Mouse (Mus musculus): ENCODE data around the gene Fkbp11. TPM values are rescaled to one million over a fixed set of nuclear protein-coding genes. Genes with fewer than 3 reads are reported as not detected.
A peak's percentile ranks its signal among the peaks of the same experiment; 100 is the strongest.

Gene Fkbp11
- total and polyA plus RNA-seq, 2 experiments from 2014 or later, result 4.3 to 22.0 TPM

DNA sequence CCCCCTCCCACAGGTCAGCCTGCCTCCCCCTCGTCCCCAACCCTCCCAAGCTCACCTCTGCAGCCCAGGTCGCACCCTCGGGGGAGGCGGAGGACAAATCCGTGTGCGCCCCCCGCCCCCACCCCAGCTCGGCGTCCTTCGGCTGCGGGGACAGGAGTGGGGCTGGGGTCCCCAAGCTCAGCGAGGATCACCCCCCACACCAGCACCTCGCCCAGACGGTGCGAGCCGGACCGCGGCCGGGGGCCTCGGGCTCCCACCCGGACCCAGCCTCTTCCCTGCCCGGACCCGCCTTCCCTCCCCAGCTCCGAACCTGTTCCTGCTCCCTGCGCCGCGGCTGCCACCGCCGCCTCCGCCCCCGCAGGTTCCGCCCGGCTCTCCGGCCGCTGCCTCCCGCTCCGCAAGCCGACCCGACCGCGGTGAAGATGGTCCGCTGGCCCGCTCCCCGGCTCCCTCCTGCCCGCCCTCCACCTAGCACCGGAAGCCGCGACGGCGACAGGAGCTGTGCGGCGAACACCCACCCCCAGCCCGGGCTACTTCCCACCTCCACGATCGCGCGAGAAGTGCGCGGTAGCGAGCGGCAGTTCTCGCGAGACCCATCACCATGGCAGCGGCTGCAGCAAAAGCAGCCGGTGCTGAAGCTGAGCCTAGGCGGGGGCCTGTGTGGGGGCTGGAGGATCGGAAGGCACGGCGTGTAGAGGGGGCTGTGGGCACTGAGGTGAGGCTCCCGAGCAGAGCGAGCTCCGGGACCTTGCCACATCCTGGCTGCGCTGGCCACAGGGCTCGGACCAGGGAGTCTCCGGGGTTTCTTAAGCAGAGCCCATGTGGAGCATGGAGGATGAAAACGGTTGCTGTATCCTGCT lies 34.9 kb upstream of the Fkbp11 start, which contains the start of gene Arf3:
Gene Arf3, minus strand, starts transcription at position 545 of the 860 bp plus-strand sequence.
- DNase-seq (ENCODE audit: low spot score), result peak; percentile 92
- under 1% methylated on average over 67 of the region's 76 CpGs for WGBS
- peak within 1 kb of the TSS; percentile 95 for H3K4me2 ChIP-seq (ENCODE audit: low read depth, low read length)
- H3K27ac ChIP-seq (ENCODE audit: low read depth), result peak within 1 kb of the TSS; percentile 63
- no peaks in the 10 kb centered on the region; the same call in 1 of the 2 replicates for H3K36me3 ChIP-seq (replicated peaks; ENCODE audit: control insufficient read depth, insufficient read depth, low read length)
- peak; percentile 91 for TF ChIP-seq EP300 (IDR thresholded peaks at IDR 0.05; ENCODE audit: low read depth)
- no peak for TF ChIP-seq CTCF (IDR thresholded peaks at IDR 0.05; ENCODE audit: low read depth)
- peak within 1 kb of the TSS; percentile 86 for H3K4me3 ChIP-seq (ENCODE audit: low read depth, low read length)
- ATAC-seq (ENCODE audit: insufficient read depth, low read depth), result peak; percentile 96
- no peaks in the 10 kb centered on the region for H3K9me3 ChIP-seq (replicated peaks; ENCODE audit: control insufficient read depth, low read length)
- peak within 1 kb of the TSS; percentile 76 for H3K9ac ChIP-seq (replicated peaks; ENCODE audit: low read depth, low read length)
- H3K27me3 ChIP-seq (ENCODE audit: control insufficient read depth, insufficient read depth, low read length), result 0 out of 2 replicates have a peak, but pooled peaks cover 5% of the 10 kb centered on the region
- peaks cover 8% of the 10 kb centered on the region; the same call in 1 of the 2 replicates for H3K4me1 ChIP-seq (ENCODE audit: control insufficient read depth, insufficient read depth)

DNA sequence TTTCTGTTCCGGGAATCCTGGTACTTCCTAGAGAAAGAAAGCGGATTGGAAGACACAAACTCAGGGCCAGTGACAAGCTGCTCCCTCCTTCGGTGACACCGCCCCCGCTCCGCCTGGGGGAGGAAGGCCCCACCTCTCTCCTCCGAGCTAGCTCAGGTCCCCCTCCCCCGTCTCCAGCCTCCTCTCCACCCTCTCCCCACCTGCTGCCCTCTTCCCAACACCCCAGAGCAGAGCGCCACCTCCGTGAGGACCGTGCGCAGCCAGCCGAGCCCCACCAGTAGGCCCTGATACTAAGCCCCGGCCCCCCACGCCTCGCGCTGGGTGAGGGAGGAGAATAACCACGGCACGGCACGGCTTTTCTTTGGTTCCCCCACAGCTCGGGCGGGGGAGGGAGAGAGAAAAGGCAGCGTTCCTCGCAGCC lies 34.2 kb upstream of the Fkbp11 start:
- Histone ChIP-seq H3K9ac (replicated peaks; ENCODE audit: low read depth, low read length) (peak overlapping the region; percentile 76), H3K4me3 (ENCODE audit: low read depth, low read length) (peak overlapping the region; percentile 86), H3K4me1 (ENCODE audit: control insufficient read depth, insufficient read depth) (peaks cover 8% of the 10 kb centered on the region; the same call in 1 of the 2 replicates), H3K27ac (ENCODE audit: low read depth) (peak overlapping the region; percentile 63), H3K4me2 (ENCODE audit: low read depth, low read length) (peak overlapping the region; percentile 95), H3K9me3 (replicated peaks; ENCODE audit: control insufficient read depth, low read length) (no peaks in the 10 kb centered on the region), H3K27me3 (ENCODE audit: control insufficient read depth, insufficient read depth, low read length) (0 out of 2 replicates have a peak, but pooled peaks cover 4% of the 10 kb centered on the region), H3K36me3 (replicated peaks; ENCODE audit: control insufficient read depth, insufficient read depth, low read length) (no peaks in the 10 kb centered on the region; the same call in 1 of the 2 replicates)
- ATAC-seq (ENCODE audit: insufficient read depth, low read depth), result peak; percentile 49
- TF ChIP-seq EP300 (IDR thresholded peaks at IDR 0.05; ENCODE audit: low read depth) (no peak), CTCF (IDR thresholded peaks at IDR 0.05; ENCODE audit: low read depth) (no peak)
- peak; percentile 67 for DNase-seq (ENCODE audit: low spot score)
- WGBS, result under 1% methylated on average over 21 of the region's 24 CpGs

DNA sequence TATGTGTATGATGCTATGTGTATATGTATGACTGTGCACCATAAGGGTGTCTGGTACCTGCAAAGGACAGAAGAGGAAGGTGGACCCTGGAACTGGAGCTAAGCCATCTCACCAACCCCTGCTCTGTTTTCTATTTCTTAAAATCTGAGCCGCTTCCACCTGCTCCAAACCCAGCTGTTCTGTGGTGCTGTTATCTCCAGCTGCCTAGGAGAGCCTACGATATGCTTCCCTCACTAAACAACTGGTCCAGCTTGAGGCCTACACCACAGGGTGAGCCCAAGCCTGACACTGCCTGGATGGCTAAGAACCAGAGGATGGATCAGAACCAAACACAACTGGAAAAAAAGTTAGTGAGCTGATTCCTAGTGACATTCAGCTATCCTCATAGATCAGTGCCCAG lies 26.1 kb upstream of the Fkbp11 start:
- 72% methylated on average over 2 of the region's 2 CpGs for WGBS
- H3K4me3 ChIP-seq (ENCODE audit: low read depth, low read length), result no peak overlapping the region
- H3K9ac ChIP-seq (replicated peaks; ENCODE audit: low read depth, low read length), result no peak overlapping the region
- no peaks in the 10 kb centered on the region for H3K9me3 ChIP-seq (replicated peaks; ENCODE audit: control insufficient read depth, low read length)
- no peaks in the 10 kb centered on the region; the same call in 1 of the 2 replicates for H3K36me3 ChIP-seq (replicated peaks; ENCODE audit: control insufficient read depth, insufficient read depth, low read length)
- no peak for TF ChIP-seq EP300 (IDR thresholded peaks at IDR 0.05; ENCODE audit: low read depth)
- TF ChIP-seq CTCF (IDR thresholded peaks at IDR 0.05; ENCODE audit: low read depth), result no peak
- H3K27ac ChIP-seq (ENCODE audit: low read depth), result no peak overlapping the region
- no peak overlapping the region for H3K4me2 ChIP-seq (ENCODE audit: low read depth, low read length)
- no peaks in the 10 kb centered on the region for H3K27me3 ChIP-seq (ENCODE audit: control insufficient read depth, insufficient read depth, low read length)
- no peak for ATAC-seq (ENCODE audit: insufficient read depth, low read depth)
- DNase-seq (ENCODE audit: low spot score), result no peak
- H3K4me1 ChIP-seq (ENCODE audit: control insufficient read depth, insufficient read depth), result no peaks in the 10 kb centered on the region

DNA sequence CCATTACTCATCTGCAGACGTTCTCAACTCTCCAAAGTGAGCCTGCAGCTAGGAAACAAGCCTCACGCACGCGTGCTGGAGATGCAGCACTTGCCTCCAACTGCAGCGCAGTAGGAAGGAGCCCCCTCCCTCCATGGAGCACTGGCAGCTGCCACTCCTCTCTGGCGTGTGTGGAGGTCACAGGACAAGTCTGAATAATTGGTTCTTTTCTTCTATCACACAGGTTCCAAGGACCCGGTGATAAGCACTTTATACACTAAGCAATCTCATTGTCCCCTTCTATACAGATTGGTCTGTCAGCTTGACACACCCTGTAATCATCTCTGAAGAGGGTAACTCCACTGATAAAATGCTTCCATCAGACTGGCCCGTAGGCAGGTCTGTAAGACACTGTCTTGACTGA lies 25.0 kb upstream of the Fkbp11 start:
- WGBS, result 59% methylated on average over 8 of the region's 8 CpGs
- no peak overlapping the region for H3K27ac ChIP-seq (ENCODE audit: low read depth)
- H3K9ac ChIP-seq (replicated peaks; ENCODE audit: low read depth, low read length), result no peak overlapping the region
- H3K9me3 ChIP-seq (replicated peaks; ENCODE audit: control insufficient read depth, low read length), result no peaks in the 10 kb centered on the region
- ATAC-seq (ENCODE audit: insufficient read depth, low read depth), result no peak
- H3K27me3 ChIP-seq (ENCODE audit: control insufficient read depth, insufficient read depth, low read length), result no peaks in the 10 kb centered on the region
- DNase-seq (ENCODE audit: low spot score), result no peak
- TF ChIP-seq EP300 (IDR thresholded peaks at IDR 0.05; ENCODE audit: low read depth) (no peak), CTCF (IDR thresholded peaks at IDR 0.05; ENCODE audit: low read depth) (no peak)
- H3K4me1 ChIP-seq (ENCODE audit: control insufficient read depth, insufficient read depth), result no peaks in the 10 kb centered on the region
- no peaks in the 10 kb centered on the region; the same call in 1 of the 2 replicates for H3K36me3 ChIP-seq (replicated peaks; ENCODE audit: control insufficient read depth, insufficient read depth, low read length)
- no peak overlapping the region for H3K4me3 ChIP-seq (ENCODE audit: low read depth, low read length)
- H3K4me2 ChIP-seq (ENCODE audit: low read depth, low read length), result no peak overlapping the region

DNA sequence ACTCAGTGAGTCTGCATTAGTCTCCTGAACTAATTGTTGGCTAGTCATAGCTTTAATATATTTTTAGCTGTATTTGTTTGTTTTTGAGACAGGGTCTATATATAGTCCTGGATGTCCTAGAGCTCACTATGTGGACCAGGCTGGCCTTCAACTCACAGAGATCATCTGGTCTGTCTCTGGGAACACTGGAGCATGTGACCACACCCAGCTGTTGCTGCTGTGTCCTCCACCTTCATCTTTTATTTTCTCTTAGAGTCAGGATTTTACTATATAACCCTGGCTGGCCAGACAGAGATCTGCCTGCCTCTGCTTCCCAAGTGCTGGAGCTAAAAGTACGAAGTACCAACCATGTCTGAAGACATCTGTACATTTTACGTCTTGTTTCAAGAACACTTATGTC lies 21.1 kb upstream of the Fkbp11 start:
- Histone ChIP-seq H3K9me3 (replicated peaks; ENCODE audit: control insufficient read depth, low read length) (no peaks in the 10 kb centered on the region), H3K27ac (ENCODE audit: low read depth) (no peak overlapping the region), H3K4me1 (ENCODE audit: control insufficient read depth, insufficient read depth) (peaks cover 13% of the 10 kb centered on the region), H3K4me2 (ENCODE audit: low read depth, low read length) (no peak overlapping the region), H3K27me3 (ENCODE audit: control insufficient read depth, insufficient read depth, low read length) (no peaks in the 10 kb centered on the region), H3K9ac (replicated peaks; ENCODE audit: low read depth, low read length) (no peak overlapping the region), H3K36me3 (replicated peaks; ENCODE audit: control insufficient read depth, insufficient read depth, low read length) (0 out of 2 replicates have a peak, but pooled peaks cover 3% of the 10 kb centered on the region), H3K4me3 (ENCODE audit: low read depth, low read length) (no peak overlapping the region)
- WGBS, result 96% methylated on average over 2 of the region's 2 CpGs
- TF ChIP-seq EP300 (IDR thresholded peaks at IDR 0.05; ENCODE audit: low read depth), result no peak
- TF ChIP-seq CTCF (IDR thresholded peaks at IDR 0.05; ENCODE audit: low read depth), result no peak
- ATAC-seq (ENCODE audit: insufficient read depth, low read depth) (no peak), DNase-seq (ENCODE audit: low spot score) (no peak)
